Mouse (Mus musculus): ENCODE results near the gene Rgl1. TPM values are rescaled to one million over a fixed set of nuclear protein-coding genes. Genes with fewer than 3 reads are reported as not detected.
A peak's percentile ranks its signal among the peaks of the same experiment; 100 is the strongest.

Gene Rgl1
- total and polyA plus RNA-seq, 2 experiments from 2014 or later, result 36.7 to 38.9 TPM

GRCm38 (mm10) chr1:152581127-152581905, 184.8 kb downstream of the Rgl1 start:
- no peaks in the 10 kb centered on the region for H3K27me3 ChIP-seq (ENCODE audit: control insufficient read depth, insufficient read depth, low read length)
- H3K4me3 ChIP-seq (ENCODE audit: low read depth, low read length), result no peak overlapping the region
- H3K36me3 ChIP-seq (replicated peaks; ENCODE audit: control insufficient read depth, insufficient read depth, low read length), result peaks cover 14% of the 10 kb centered on the region; the same call in 1 of the 2 replicates
- no peak for ATAC-seq (ENCODE audit: insufficient read depth, low read depth)
- no peak overlapping the region for H3K4me2 ChIP-seq (ENCODE audit: low read depth, low read length)
- no peak for DNase-seq (ENCODE audit: low spot score)
- 55% methylated on average over 13 of the region's 13 CpGs for WGBS
- peaks cover 35% of the 10 kb centered on the region for H3K4me1 ChIP-seq (ENCODE audit: control insufficient read depth, insufficient read depth)
- H3K9me3 ChIP-seq (replicated peaks; ENCODE audit: control insufficient read depth, low read length), result no peaks in the 10 kb centered on the region
- peak overlapping the region; percentile 43 for H3K27ac ChIP-seq (ENCODE audit: low read depth)
- H3K9ac ChIP-seq (replicated peaks; ENCODE audit: low read depth, low read length), result no peak overlapping the region
- TF ChIP-seq CTCF (IDR thresholded peaks at IDR 0.05; ENCODE audit: low read depth) (no peak), EP300 (IDR thresholded peaks at IDR 0.05; ENCODE audit: low read depth) (no peak)

- H3K27ac ChIP-seq (ENCODE audit: low read depth), result peak overlapping the region; percentile 56; the same call in 1 of the 2 replicates
- DNase-seq (ENCODE audit: low spot score), result no peak
- TF ChIP-seq EP300 (IDR thresholded peaks at IDR 0.05; ENCODE audit: low read depth), result no peak
- no peak for TF ChIP-seq CTCF (IDR thresholded peaks at IDR 0.05; ENCODE audit: low read depth)
- no peaks in the 10 kb centered on the region; the same call in 1 of the 2 replicates for H3K36me3 ChIP-seq (replicated peaks; ENCODE audit: control insufficient read depth, insufficient read depth, low read length)
- peaks cover 46% of the 10 kb centered on the region for H3K4me1 ChIP-seq (ENCODE audit: control insufficient read depth, insufficient read depth)
- H3K4me2 ChIP-seq (ENCODE audit: low read depth, low read length), result no peak overlapping the region
- no peaks in the 10 kb centered on the region for H3K9me3 ChIP-seq (replicated peaks; ENCODE audit: control insufficient read depth, low read length)
- no peak overlapping the region for H3K4me3 ChIP-seq (ENCODE audit: low read depth, low read length)
- WGBS, result 58% methylated on average over 5 of the region's 5 CpGs
- no peak overlapping the region for H3K9ac ChIP-seq (replicated peaks; ENCODE audit: low read depth, low read length)
- no peaks in the 10 kb centered on the region for H3K27me3 ChIP-seq (ENCODE audit: control insufficient read depth, insufficient read depth, low read length)
- ATAC-seq (ENCODE audit: insufficient read depth, low read depth), result no peak
Measured at GRCm38 (mm10) chr1:152578944-152579343, 187.2 kb downstream of the Rgl1 start.

- WGBS, result 62% methylated on average over 19 of the region's 19 CpGs
- H3K4me2 ChIP-seq (ENCODE audit: low read depth, low read length), result no peak overlapping the region
- H3K27ac ChIP-seq (ENCODE audit: low read depth), result peak overlapping the region; percentile 8; the same call in 1 of the 2 replicates
- DNase-seq (ENCODE audit: low spot score) (no peak), ATAC-seq (ENCODE audit: insufficient read depth, low read depth) (no peak)
- H3K9me3 ChIP-seq (replicated peaks; ENCODE audit: control insufficient read depth, low read length), result no peaks in the 10 kb centered on the region
- H3K4me3 ChIP-seq (ENCODE audit: low read depth, low read length), result no peak overlapping the region
- TF ChIP-seq EP300 (IDR thresholded peaks at IDR 0.05; ENCODE audit: low read depth) (no peak), CTCF (IDR thresholded peaks at IDR 0.05; ENCODE audit: low read depth) (no peak)
- no peaks in the 10 kb centered on the region; the same call in 1 of the 2 replicates for H3K36me3 ChIP-seq (replicated peaks; ENCODE audit: control insufficient read depth, insufficient read depth, low read length)
- H3K27me3 ChIP-seq (ENCODE audit: control insufficient read depth, insufficient read depth, low read length), result no peaks in the 10 kb centered on the region
- no peak overlapping the region; the same call in 1 of the 2 replicates for H3K9ac ChIP-seq (replicated peaks; ENCODE audit: low read depth, low read length)
- H3K4me1 ChIP-seq (ENCODE audit: control insufficient read depth, insufficient read depth), result peaks cover 53% of the 10 kb centered on the region
Measured at GRCm38 (mm10) chr1:152578108-152578721, 187.9 kb downstream of the Rgl1 start.

GRCm38 (mm10) chr1:152576614-152577144, 189.5 kb downstream of the Rgl1 start:
- no peak overlapping the region for H3K27ac ChIP-seq (ENCODE audit: low read depth)
- DNase-seq (ENCODE audit: low spot score) (no peak), ATAC-seq (ENCODE audit: insufficient read depth, low read depth) (no peak)
- peaks cover 55% of the 10 kb centered on the region for H3K4me1 ChIP-seq (ENCODE audit: control insufficient read depth, insufficient read depth)
- no peak for TF ChIP-seq EP300 (IDR thresholded peaks at IDR 0.05; ENCODE audit: low read depth)
- no peak for TF ChIP-seq CTCF (IDR thresholded peaks at IDR 0.05; ENCODE audit: low read depth)
- no peak overlapping the region for H3K4me2 ChIP-seq (ENCODE audit: low read depth, low read length)
- H3K36me3 ChIP-seq (replicated peaks; ENCODE audit: control insufficient read depth, insufficient read depth, low read length), result peaks cover 4% of the 10 kb centered on the region; the same call in 1 of the 2 replicates
- H3K9ac ChIP-seq (replicated peaks; ENCODE audit: low read depth, low read length), result no peak overlapping the region
- no peaks in the 10 kb centered on the region for H3K27me3 ChIP-seq (ENCODE audit: control insufficient read depth, insufficient read depth, low read length)
- H3K4me3 ChIP-seq (ENCODE audit: low read depth, low read length), result no peak overlapping the region
- 54% methylated on average over 7 of the region's 7 CpGs for WGBS
- no peaks in the 10 kb centered on the region for H3K9me3 ChIP-seq (replicated peaks; ENCODE audit: control insufficient read depth, low read length)

- 66% methylated on average over 5 of the region's 5 CpGs for WGBS
Measured at GRCm38 (mm10) chr1:152575096-152575495, 191.1 kb downstream of the Rgl1 start.

More at GRCm38 (mm10) chr1:152575096-152575495, 191.1 kb downstream of the Rgl1 start:
- Histone ChIP-seq H3K4me3 (ENCODE audit: low read depth, low read length) (no peak overlapping the region), H3K4me2 (ENCODE audit: low read depth, low read length) (no peak overlapping the region), H3K27ac (ENCODE audit: low read depth) (no peak overlapping the region), H3K9me3 (replicated peaks; ENCODE audit: control insufficient read depth, low read length) (no peaks in the 10 kb centered on the region), H3K4me1 (ENCODE audit: control insufficient read depth, insufficient read depth) (peaks cover 46% of the 10 kb centered on the region), H3K9ac (replicated peaks; ENCODE audit: low read depth, low read length) (no peak overlapping the region), H3K36me3 (replicated peaks; ENCODE audit: control insufficient read depth, insufficient read depth, low read length) (peaks cover 18% of the 10 kb centered on the region), H3K27me3 (ENCODE audit: control insufficient read depth, insufficient read depth, low read length) (no peaks in the 10 kb centered on the region)
- ATAC-seq (ENCODE audit: insufficient read depth, low read depth) (no peak), DNase-seq (ENCODE audit: low spot score) (no peak)
- TF ChIP-seq CTCF (IDR thresholded peaks at IDR 0.05; ENCODE audit: low read depth) (no peak), EP300 (IDR thresholded peaks at IDR 0.05; ENCODE audit: low read depth) (no peak)

Measured in heart, postnatal 0 days (tissue).